ENCODE assay signal across 26 mouse cellular contexts in the genomic region with DNA sequence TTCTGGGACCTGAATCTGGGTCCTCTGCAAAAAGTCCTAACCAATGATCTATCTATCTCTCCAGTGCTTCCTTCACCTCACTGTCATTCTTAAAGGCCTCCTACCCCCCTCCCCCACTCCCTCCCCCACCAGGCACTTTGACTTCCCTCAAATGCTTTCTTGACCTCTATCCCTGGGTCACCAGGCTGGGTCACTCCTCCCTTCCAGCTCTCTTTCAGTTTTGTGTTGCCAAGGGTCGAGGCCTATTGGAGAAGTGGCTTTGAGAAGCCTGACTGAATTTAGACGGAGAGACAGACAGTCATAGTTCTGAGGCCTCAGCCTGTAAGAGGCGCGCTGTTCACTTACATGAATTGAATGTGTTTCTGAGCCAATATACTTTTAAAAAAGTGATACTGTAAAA. TPM values are rescaled to one million over a fixed set of nuclear protein-coding genes. Genes with fewer than 3 reads are reported as not detected.
"Had no signal": no experiment of that assay in that cellular context is flagged by ENCODE, and none has a peak within 500 bp of the region (broad histone marks: within the 10 kb centered on the region; RNA-seq: fewer than 3 reads in every experiment).

No protein-coding gene starts in this region.

- H3K36me3 ChIP-seq: midbrain, embryonic 13.5 days; midbrain, embryonic 15.5 days; neural tube, embryonic 13.5 days; neural tube, embryonic 15.5 days had no signal

- H3K27ac ChIP-seq: midbrain, embryonic 13.5 days; midbrain, embryonic 15.5 days; neural tube, embryonic 13.5 days; neural tube, embryonic 15.5 days had no signal

- H3K27me3 ChIP-seq: midbrain, embryonic 13.5 days; midbrain, embryonic 15.5 days; neural tube, embryonic 13.5 days; neural tube, embryonic 15.5 days had no signal

- DNase-seq: lung, adult 18-20 months; lung, postnatal 10 days; lung, postnatal 4 days; retina, postnatal 1 day; right cerebral cortex, adult 18-20 months; right cerebral cortex, postnatal 25 days; right cerebral cortex, postnatal 4 days; spleen, adult 18-20 months; thymus, adult 18-20 months; thymus, postnatal 25 days had no signal

- H3K4me3 ChIP-seq: megakaryocyte, embryonic 14.5 days; midbrain, embryonic 13.5 days; midbrain, embryonic 15.5 days; myocyte; neural tube, embryonic 13.5 days; neural tube, embryonic 15.5 days had no signal

RNA-seq across cellular contexts. Expression of a gene that starts 24.9 kb away (rescaled TPM):
- polyA plus RNA-seq: lung, embryonic 14.5 days; lung, embryonic 16.5 days; midbrain, embryonic 13.5 days; midbrain, embryonic 15.5 days; myocyte; neural tube, embryonic 11.5 days; neural tube, embryonic 13.5 days; neural tube, embryonic 15.5 days; small intestine, adult 2 months; stomach, embryonic 14.5 days; urinary bladder, adult 2 months had no signal

RNA-seq across cellular contexts. Expression of a gene that starts 46.3 kb away (rescaled TPM):
- total RNA-seq: megakaryocyte progenitor cell, adult 5-6 weeks had no signal
- polyA plus RNA-seq: liver, embryonic 16.5 days; lung, embryonic 14.5 days; lung, embryonic 16.5 days; midbrain, embryonic 11.5 days; midbrain, embryonic 13.5 days; midbrain, embryonic 15.5 days; myocyte; neural tube, embryonic 11.5 days; neural tube, embryonic 13.5 days; neural tube, embryonic 15.5 days; small intestine, adult 2 months; stomach, embryonic 14.5 days; stomach, embryonic 16.5 days; urinary bladder, adult 2 months had no signal
